Mouse (Mus musculus) gastrocnemius, postnatal 4 days (tissue): ENCODE measurements around the gene Stx3. TPM values are rescaled to one million over a fixed set of nuclear protein-coding genes. Genes with fewer than 3 reads are reported as not detected.

Experiments
- DNase-seq, 2 experiments: peaks; one replicate each; pipeline ENCODE4 v3.0.0; 2021 to 2022; ENCODE audit warnings: low spot score in 2 of 2, mixed read lengths in 2 of 2
- total RNA-seq, 2 experiments: library from RNA; stranded (reverse); gene quantifications; 2 replicates each; pipeline ENCODE4 v1.2.3; 2021

The Stx3 gene
- total RNA-seq, 2 experiments from 2014 or later: 1.2 to 2.1 TPM

GRCm38 (mm10) chr19:11808452-11808851, 10.8 kb downstream of the Stx3 start:
- no peak for DNase-seq

- no peak for DNase-seq
Measured at GRCm38 (mm10) chr19:11807822-11808221, 11.4 kb downstream of the Stx3 start.

- DNase-seq: no peak
Measured at GRCm38 (mm10) chr19:11807251-11807650, 12.0 kb downstream of the Stx3 start.

GRCm38 (mm10) chr19:11804423-11804822, 14.8 kb downstream of the Stx3 start:
- DNase-seq: no peak

GRCm38 (mm10) chr19:11800531-11801315, 18.5 kb downstream of the Stx3 start:
- no peak for DNase-seq

GRCm38 (mm10) chr19:11794447-11794846, 24.8 kb downstream of the Stx3 start:
- no peak for DNase-seq

- DNase-seq: no peak
Measured at GRCm38 (mm10) chr19:11793741-11794359, 25.4 kb downstream of the Stx3 start.

- DNase-seq: no peak
Measured at GRCm38 (mm10) chr19:11791825-11792224, 27.4 kb downstream of the Stx3 start.

GRCm38 (mm10) chr19:11788876-11789275, 30.3 kb downstream of the Stx3 start:
- no peak for DNase-seq

GRCm38 (mm10) chr19:11787826-11788225, 31.4 kb downstream of the Stx3 start:
- no peak for DNase-seq

- DNase-seq: no peak
Measured at GRCm38 (mm10) chr19:11785409-11786154, 33.6 kb downstream of the Stx3 start.

GRCm38 (mm10) chr19:11777191-11777865, 41.9 kb downstream of the Stx3 start:
- DNase-seq: peak; percentile 25 to 47

GRCm38 (mm10) chr19:11770205-11770892, 48.9 kb downstream of the Stx3 start, which contains the start of gene Mrpl16:
Gene Mrpl16 (plus strand): TSS chr19:11770391.
- peak; percentile 67 to 84 for DNase-seq

- no peak for DNase-seq
Measured at GRCm38 (mm10) chr19:11769257-11769920, 49.8 kb downstream of the Stx3 start.

- no peak for DNase-seq
Measured at GRCm38 (mm10) chr19:11768163-11768562, 51.0 kb downstream of the Stx3 start.

GRCm38 (mm10) chr19:11766413-11766812, 52.8 kb downstream of the Stx3 start:
- DNase-seq: no peak

- DNase-seq: no peak
Measured at GRCm38 (mm10) chr19:11765059-11765458, 54.1 kb downstream of the Stx3 start.

GRCm38 (mm10) chr19:11747298-11747697, 71.9 kb downstream of the Stx3 start, which contains the start of gene Gif:
Gene Gif (plus strand): TSS chr19:11747554.
- no peak for DNase-seq

GRCm38 (mm10) chr19:11745680-11746079, 73.5 kb downstream of the Stx3 start:
- DNase-seq: no peak

GRCm38 (mm10) chr19:11736455-11736854, 82.7 kb downstream of the Stx3 start:
- DNase-seq: no peak
